Mouse (Mus musculus): ENCODE results near the gene Gcc2. TPM values are rescaled to one million over a fixed set of nuclear protein-coding genes. Genes with fewer than 3 reads are reported as not detected.
"Not testable (repeated sequence)": the region's sequence is repeated elsewhere in the genome, so short reads cannot be mapped to it uniquely, and the experiment has no call there.

Gene Gcc2
- total RNA-seq, 4 experiments from 2014 or later: 77.8 to 116 (median 101) TPM

DNA sequence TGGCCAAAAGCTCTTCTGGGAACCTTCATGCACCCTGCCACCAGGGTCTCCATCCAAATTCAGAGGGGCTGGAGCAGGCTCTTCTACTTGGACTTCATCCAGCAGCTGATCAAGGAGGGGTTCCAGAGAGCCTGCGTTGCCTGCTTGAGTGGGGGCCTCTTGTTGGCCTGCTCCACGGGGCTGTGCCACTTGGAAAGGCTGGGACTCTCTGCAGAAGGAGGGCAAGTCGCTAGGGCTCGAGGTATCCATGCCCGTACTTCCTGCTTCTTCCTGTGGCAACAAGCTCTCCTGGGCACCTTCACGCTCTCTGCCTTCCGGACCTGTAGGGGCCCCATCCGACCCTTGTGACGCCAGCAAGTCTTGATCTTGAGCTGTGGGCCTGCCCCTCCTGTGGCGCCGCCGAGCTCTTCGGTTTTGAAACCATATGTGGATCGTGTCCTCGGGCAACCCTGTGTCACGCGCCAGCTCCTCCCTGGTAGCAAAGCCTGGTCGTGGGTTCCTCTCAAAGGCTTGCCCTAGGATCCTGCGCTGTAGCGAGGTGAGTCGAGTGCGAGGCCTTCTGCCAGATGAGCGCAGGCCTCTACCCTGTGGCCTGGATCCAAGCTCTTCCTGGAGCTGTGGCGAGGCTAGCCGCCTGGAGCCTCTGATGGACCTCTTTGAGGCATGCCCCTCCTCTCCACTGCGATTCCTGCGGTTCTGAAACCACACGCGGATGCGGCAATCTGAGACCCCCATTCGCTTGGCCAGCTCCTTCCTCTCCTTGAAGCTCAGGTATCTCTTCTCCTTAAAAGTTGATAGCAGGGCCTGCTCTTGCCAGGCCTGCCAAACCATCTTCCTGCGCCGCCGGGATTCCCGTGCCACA, 23.3 kb upstream of the Gcc2 start:
- peak; percentile 57 to 80 for DNase-seq (ENCODE audit: low spot score in 2 of 2)

GRCm38 (mm10) chr10:58232641-58232969, 22.7 kb upstream of the Gcc2 start, which contains the start of gene Duxf3:
TSS of gene Duxf3 (minus strand) at chr10:58232675.
- DNase-seq (ENCODE audit: low spot score in 2 of 2): not testable (repeated sequence)

DNA sequence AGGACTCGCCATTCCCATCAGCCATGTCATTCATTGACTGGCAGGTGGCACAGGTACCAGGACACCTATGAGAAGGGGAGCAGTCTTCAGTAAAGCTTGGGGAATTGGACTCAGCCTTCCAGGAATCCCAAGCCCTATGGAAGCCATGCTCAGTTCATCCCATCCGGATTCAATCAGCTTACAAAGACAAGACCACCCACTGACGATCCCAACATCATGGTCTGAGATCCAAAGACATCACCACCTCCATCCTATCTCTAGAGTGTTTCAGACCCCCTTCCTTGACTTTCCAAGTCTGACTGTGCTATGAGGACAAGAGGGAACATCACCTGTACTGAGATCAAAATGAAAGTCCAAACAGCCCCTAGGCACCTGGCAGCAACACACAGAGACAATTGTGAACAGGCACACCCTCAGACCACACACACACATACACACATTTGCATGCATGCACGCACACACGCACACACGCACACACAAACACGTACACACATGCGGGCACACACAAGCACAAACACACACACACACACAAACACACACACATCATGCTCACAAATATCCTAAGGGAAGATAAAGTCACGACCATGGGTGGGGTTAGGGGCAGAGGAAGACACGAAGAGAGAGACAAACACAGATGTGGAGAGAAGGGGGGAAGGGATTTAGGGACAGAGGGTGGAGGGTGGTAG, 22.1 kb upstream of the Gcc2 start:
- DNase-seq (ENCODE audit: low spot score in 2 of 2): not testable (repeated sequence)

DNA sequence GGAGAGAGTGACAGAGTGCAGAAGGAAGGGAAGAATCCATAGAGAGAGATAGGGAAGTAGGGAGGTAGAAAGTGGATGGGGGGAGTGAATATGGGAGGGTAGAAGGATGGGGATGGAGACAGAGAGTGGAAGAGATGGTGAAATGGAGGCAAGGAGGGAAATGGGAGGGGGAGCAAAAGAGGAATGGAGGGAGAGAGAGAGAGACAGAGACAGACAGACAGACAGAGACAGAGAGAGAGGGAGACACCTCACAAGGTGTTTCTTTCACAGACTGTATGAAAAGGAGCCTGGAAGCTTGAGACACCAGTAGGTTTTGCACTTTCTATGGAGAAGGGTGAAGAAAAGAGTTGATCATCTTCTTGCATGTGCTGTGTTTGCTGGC, 21.6 kb upstream of the Gcc2 start:
- DNase-seq (ENCODE audit: low spot score in 2 of 2): not testable (repeated sequence)

DNA sequence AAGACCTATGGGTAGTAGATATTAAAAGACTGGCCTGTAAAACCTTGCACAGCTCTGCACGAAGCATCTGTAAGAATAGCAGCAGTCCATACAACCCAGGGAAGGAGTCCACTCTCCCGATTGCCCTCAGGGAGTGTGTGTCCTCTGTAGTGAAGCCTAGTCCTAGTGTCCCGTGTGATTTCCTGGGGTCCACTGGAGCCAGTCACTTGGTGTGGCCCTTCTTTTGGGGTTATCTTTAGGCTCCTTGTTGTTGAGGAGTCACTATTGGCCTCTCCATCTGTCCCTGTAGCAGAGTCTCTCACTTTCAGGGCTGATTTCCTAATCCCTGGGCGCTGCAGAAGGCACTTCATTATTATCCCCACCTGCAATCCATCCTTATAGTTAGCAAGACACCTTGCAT, 20.3 kb upstream of the Gcc2 start:
- not testable (repeated sequence) for DNase-seq (ENCODE audit: low spot score in 2 of 2)

DNA sequence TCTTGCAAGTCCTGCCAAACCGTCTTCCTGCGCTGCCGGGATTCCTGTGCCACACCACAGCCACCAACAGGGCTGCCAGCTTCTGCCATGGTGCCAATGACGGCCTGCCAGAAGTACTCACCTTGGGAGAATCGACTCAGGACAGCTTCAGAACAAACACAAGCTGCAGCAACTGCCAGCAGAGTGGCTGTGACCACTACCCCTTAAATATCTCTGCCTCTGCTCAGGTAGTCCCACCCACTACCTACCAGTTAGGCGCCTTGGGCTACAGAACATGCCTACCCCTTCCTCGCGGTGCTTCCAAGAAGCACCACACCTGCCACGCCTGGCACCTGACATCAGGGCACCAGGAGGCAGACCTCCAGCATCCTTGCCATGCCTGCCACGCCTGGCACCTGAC, 18.7 kb upstream of the Gcc2 start, which contains the start of gene Gm4981:
Gene Gm4981, minus strand, starts transcription at position 89 of the 400 bp plus-strand sequence.
- DNase-seq (ENCODE audit: low spot score in 2 of 2): no peak

- DNase-seq (ENCODE audit: low spot score in 2 of 2): peak; percentile 46 to 69
Measured at GRCm38 (mm10) chr10:58238984-58239740, 16.1 kb upstream of the Gcc2 start.

DNA sequence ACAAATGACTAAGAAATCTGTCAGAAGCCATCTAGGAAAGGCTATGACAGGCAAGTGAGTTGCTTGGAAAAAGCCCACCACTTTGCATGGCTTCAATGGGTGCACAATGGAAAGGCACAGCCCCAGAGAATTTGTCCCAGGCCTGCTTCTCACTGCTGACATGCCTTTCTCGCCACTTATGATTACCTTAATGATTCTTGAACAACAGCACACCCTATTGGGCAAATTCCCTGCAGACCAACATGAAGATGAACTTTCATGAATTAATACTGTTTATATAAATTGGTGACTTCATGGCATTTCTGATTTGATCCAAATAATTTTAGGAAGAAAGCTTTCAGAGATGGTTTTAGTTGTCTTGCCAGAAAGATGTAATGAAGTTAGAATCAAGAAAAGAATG, 5.8 kb upstream of the Gcc2 start:
- no peak for DNase-seq (ENCODE audit: low spot score in 2 of 2)

- DNase-seq (ENCODE audit: low spot score in 2 of 2): no peak
Measured at GRCm38 (mm10) chr10:58254635-58255175, 592 bp upstream of the Gcc2 start.

DNA sequence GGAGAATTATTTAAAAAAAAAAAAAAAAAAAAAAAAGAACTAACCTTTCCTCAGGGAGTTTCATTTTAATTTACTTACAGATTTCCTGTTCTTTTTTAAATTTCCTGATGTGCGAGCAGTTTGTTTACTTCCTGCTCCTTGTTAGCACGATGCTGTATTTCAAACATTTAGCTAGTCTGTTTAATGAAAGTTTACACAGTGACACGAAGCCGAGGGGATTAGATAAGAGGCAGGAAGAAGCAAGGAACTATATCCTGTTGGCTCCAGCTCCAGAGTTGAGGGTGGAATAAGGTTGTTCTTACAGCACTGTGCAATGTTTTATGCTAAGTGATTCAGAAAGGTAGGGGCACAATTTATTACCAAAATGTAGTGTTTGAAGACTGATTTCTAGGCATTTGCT, 657 bp downstream of the Gcc2 start:
- DNase-seq (ENCODE audit: low spot score in 2 of 2): no peak

DNA sequence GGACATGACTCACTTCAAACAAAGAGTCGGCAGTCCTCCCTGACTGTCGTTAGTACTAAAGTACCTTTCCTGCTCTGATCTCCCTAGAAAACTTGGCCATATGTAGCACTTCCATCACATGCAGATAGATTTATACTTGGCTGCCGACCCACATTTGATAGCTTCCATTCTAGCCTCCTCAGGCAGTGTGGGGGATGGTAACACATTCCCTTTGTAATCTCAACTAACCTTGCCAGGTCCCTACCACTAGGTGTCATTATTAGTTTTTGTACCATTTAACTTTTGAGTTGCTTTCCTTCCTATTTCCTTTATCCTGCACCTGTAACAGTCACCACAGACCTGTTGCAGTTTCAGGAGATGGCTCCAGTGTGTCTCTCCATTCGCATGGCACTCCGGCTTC, 3.2 kb downstream of the Gcc2 start:
- DNase-seq (ENCODE audit: low spot score in 2 of 2): no peak

GRCm38 (mm10) chr10:58282238-58282637, 26.9 kb downstream of the Gcc2 start:
- DNase-seq (ENCODE audit: low spot score in 2 of 2): no peak

GRCm38 (mm10) chr10:58290742-58291141, 35.4 kb downstream of the Gcc2 start:
- no peak for DNase-seq (ENCODE audit: low spot score in 2 of 2)

GRCm38 (mm10) chr10:58294246-58294645, 38.9 kb downstream of the Gcc2 start:
- peak in 1 of 2 experiments; percentile 28 for DNase-seq (ENCODE audit: low spot score in 2 of 2)

DNA sequence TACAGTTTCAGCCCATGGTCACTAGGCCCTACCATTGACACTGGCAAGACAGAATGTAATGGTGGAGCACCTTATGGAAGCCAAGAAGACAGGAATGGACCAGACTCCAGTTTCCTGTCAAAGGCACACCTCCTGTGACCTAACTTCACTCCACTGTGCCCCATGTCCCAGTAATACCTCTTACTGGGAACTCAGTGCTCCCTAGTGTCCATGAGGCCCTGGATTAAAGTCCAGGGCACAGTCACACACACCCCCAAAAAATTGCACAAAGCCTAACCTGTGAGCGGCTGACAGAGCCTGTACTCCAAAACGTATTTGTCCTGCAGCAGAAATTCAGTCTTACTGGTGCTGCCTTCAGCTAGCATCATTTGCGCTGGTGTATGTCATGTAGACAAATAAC, 40.3 kb downstream of the Gcc2 start:
- DNase-seq (ENCODE audit: low spot score in 2 of 2): no peak

DNA sequence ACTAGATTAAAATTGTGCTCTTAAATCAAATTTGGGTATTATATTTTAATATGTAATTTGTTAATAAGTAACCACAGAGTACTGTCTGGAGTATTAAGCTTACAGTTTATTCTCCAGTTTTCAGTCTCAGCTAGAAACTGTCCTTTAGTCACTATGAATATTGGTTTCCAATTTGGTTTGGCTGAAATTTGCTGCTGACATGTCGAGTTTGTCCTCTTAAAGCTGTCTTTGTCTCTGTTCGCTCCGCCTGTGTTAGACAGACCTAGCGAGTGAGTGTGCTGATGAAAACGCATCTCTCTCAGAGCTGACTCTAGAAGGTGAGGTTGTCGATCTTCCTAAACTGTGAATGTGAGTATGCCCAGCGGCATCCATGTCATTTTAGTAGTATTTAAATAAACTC, 49.7 kb downstream of the Gcc2 start:
- no peak for DNase-seq (ENCODE audit: low spot score in 2 of 2)

DNA sequence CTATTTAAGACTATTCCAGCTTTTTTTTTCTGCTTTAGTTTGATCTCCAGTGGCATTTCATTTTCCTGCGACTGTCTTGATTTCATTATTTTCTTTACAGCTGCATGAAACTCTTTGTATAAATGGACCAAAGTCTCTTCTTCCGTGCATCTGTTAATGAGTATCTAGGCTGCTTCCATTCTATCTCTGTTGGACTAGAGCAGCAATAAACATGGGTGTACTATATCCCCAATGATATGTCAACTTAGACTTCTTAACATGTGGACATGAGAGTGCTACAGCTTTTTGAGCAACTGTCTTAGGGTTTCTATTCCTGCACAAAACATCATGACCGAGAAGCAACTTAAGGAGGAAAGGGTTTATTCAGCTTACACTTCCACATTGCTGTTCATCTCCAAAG, 51.6 kb downstream of the Gcc2 start:
- DNase-seq (ENCODE audit: low spot score in 2 of 2): no peak

- no peak for DNase-seq (ENCODE audit: low spot score in 2 of 2)
Measured at GRCm38 (mm10) chr10:58310791-58311190, 55.5 kb downstream of the Gcc2 start.

DNA sequence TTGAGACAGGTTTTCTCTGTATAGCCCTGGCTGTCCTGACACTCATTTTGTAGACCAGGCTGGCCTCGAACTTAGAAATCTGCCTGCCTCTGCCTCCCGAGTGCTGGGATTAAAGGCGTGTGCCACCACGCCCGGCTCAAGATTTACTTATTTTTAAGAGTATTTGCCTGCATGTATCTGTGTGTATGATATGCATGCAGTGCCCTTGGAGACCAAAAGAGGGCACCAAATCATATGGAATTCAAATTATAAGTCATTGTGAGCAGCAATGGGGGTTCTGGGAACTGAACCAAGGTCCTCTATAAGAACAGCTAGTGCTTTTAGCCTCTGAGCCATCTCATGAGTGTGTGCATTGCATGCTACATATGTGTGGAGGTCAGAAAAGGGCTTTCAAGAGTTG, 57.6 kb downstream of the Gcc2 start:
- DNase-seq (ENCODE audit: low spot score in 2 of 2): no peak

GRCm38 (mm10) chr10:58320881-58321280, 65.6 kb downstream of the Gcc2 start:
- no peak for DNase-seq (ENCODE audit: low spot score in 2 of 2)

DNA sequence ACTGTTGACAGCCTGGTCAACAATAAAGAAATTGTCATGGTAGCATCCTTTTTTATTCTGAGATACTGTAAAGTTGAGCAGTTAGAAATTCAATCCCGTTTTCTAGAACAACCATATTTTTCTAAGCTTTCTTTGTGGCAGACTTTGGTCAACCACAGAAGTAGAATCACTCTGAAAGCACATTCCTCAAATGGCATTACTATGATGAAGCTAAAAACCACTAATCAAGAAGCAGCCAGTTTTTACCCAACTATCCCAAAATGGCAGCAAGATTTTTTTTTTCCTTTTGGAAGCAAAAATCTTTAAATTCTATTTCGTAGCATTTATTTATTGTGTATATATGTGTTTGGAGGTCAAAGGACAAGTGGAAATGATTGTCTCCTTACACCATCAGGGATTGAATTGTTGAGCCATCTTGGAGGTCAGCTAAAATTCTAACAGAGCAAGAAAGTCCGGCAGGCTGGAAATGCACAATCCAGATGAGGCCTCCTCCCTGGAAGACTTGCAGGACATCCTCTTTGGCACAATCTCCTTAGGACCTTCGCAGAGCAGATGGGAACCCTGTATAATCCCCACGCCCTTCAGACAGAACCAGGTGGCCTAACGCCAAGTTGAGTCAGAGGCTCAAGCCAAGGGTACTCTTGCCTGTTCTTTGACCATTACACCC, 67.2 kb downstream of the Gcc2 start:
- DNase-seq (ENCODE audit: low spot score in 2 of 2): no peak

Data from left cerebral cortex, adult 8-10 months (tissue).